Mouse (Mus musculus) lung, adult 2 months (tissue): ENCODE measurements around the gene Txnrd1.

Experiments used
- CTCF ChIP-seq: fragments of 200-500 bp; IDR thresholded peaks from 2 replicates; pipeline ENCODE4 v1.5.1; 2011; ENCODE audit warnings: mild to moderate bottlenecking, low read length, control low read depth; ENCODE audit not compliant: insufficient read depth
- POLR2A ChIP-seq: fragments of 200-500 bp; IDR thresholded peaks from 2 replicates; pipeline ENCODE4 v1.6.1; 2011; ENCODE audit warnings: low read depth, mild to moderate bottlenecking, control low read depth, low read length, borderline replicate concordance; ENCODE audit errors: extremely low read depth

GRCm38 (mm10) chr10:82913238-82913637 is 79.5 kb downstream of the Txnrd1 start:
- TF ChIP-seq CTCF (no peak), POLR2A (no peak)
